ENCODE assay signal across 24 mouse cellular contexts in the genomic region with DNA sequence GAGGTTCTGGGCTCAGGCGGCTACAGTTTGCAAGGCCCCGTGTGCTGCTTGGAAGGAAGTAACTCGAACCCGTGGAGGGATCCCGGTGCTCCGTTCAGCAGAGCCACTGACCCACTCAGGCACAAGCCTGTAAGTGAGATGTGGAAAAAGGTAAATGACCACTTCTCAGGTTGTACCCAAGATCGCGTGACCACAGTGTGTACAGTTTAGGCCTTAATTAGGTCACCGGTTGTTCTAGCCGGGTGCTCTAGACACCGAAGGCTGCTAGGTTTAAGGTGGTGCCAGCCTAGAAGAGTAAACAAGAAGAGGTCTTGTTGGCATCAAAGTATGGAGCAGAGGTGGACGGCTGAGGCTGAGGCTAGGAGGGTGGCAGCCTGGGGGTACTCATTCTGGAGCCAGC. TPM values are rescaled to one million over a fixed set of nuclear protein-coding genes. Genes with fewer than 3 reads are reported as not detected.
A peak's percentile ranks its signal among the peaks of the same experiment; 100 is the strongest.
DNase-seq lines count a peak whose midpoint lies in the region; ATAC-seq lines count a peak whose summit lies in the region.
"Had no signal": no experiment of that assay in that cellular context is flagged by ENCODE, and none has a peak within 500 bp of the region (broad histone marks: within the 10 kb centered on the region; RNA-seq: fewer than 3 reads in every experiment).

No protein-coding gene starts in this region.

- H3K36me3 ChIP-seq in kidney, embryonic 14.5 days (ENCODE audit: control insufficient read depth, insufficient read depth, low read length) = no peaks in the 10 kb centered on the region
- no peaks in the 10 kb centered on the region for H3K36me3 ChIP-seq in kidney, embryonic 16.5 days (ENCODE audit: insufficient read depth, low read length)
- no peaks in the 10 kb centered on the region for H3K36me3 ChIP-seq in forebrain, embryonic 14.5 days (ENCODE audit: control insufficient read depth, insufficient read depth, low read length)
- H3K36me3 ChIP-seq in hindbrain, embryonic 13.5 days = no peaks in the 10 kb centered on the region
- H3K36me3 ChIP-seq: embryonic facial prominence, embryonic 12.5 days; embryonic facial prominence, embryonic 15.5 days; forebrain, embryonic 15.5 days; heart, embryonic 12.5 days; heart, embryonic 15.5 days; hindbrain, embryonic 10.5 days had no signal

- H3K4me3 ChIP-seq in kidney, embryonic 14.5 days (ENCODE audit: low read length) = no peak overlapping the region
- H3K4me3 ChIP-seq in kidney, embryonic 16.5 days (ENCODE audit: low read length) = no peak overlapping the region
- H3K4me3 ChIP-seq in forebrain, embryonic 14.5 days (ENCODE audit: low read depth, low read length) = no peak overlapping the region
- H3K4me3 ChIP-seq in hindbrain, embryonic 13.5 days = no peak overlapping the region
- H3K4me3 ChIP-seq: embryonic facial prominence, embryonic 12.5 days; embryonic facial prominence, embryonic 15.5 days; forebrain, embryonic 15.5 days; heart, embryonic 12.5 days; heart, embryonic 15.5 days; hindbrain, embryonic 10.5 days had no signal

- peak; percentile 76 for DNase-seq in kidney, adult 11 months
- peak; percentile 68 to 78 for DNase-seq in kidney, adult 8-10 months
- DNase-seq in kidney, postnatal 25 days = peak; percentile 65 to 80
- DNase-seq in forebrain, embryonic 14.5 days (ENCODE audit: low spot score) = no peak
- DNase-seq: adrenal gland, postnatal 10 days; adrenal gland, postnatal 36 days; cerebellum, adult 18-20 months; cerebellum, adult 9-10 months; cerebellum, postnatal 14 days; gastrocnemius, postnatal 25 days; heart, adult 18-20 months; heart, postnatal 10 days; heart, postnatal 36 days had no signal

- H3K4me2 ChIP-seq in kidney, embryonic 14.5 days (replicated peaks; ENCODE audit: low read depth, low read length) = no peak overlapping the region
- no peak overlapping the region for H3K4me2 ChIP-seq in kidney, embryonic 16.5 days (replicated peaks; ENCODE audit: low read depth, low read length)
- no peak overlapping the region for H3K4me2 ChIP-seq in forebrain, embryonic 14.5 days (ENCODE audit: low read length)
- no peak overlapping the region for H3K4me2 ChIP-seq in hindbrain, embryonic 13.5 days
- H3K4me2 ChIP-seq: embryonic facial prominence, embryonic 12.5 days; embryonic facial prominence, embryonic 15.5 days; forebrain, embryonic 15.5 days; heart, embryonic 12.5 days; heart, embryonic 15.5 days; hindbrain, embryonic 14.5 days had no signal

- H3K27me3 ChIP-seq in kidney, embryonic 14.5 days (ENCODE audit: control insufficient read depth, insufficient read depth, low read length) = no peaks in the 10 kb centered on the region
- no peaks in the 10 kb centered on the region for H3K27me3 ChIP-seq in kidney, embryonic 16.5 days (ENCODE audit: insufficient read depth, low read length)
- H3K27me3 ChIP-seq in forebrain, embryonic 14.5 days (replicated peaks; ENCODE audit: control insufficient read depth, insufficient read depth, low read length) = no peaks in the 10 kb centered on the region
- peaks cover 12% of the 10 kb centered on the region for H3K27me3 ChIP-seq in hindbrain, embryonic 13.5 days
- H3K27me3 ChIP-seq: embryonic facial prominence, embryonic 12.5 days; embryonic facial prominence, embryonic 15.5 days; forebrain, embryonic 15.5 days; heart, embryonic 12.5 days had no signal

- no peak overlapping the region for H3K27ac ChIP-seq in kidney, embryonic 14.5 days (ENCODE audit: low read depth, low read length)
- H3K27ac ChIP-seq in kidney, embryonic 16.5 days (ENCODE audit: low read length) = no peak overlapping the region
- H3K27ac ChIP-seq in forebrain, embryonic 14.5 days (ENCODE audit: low read depth, low read length) = no peak overlapping the region
- H3K27ac ChIP-seq in hindbrain, embryonic 13.5 days = no peak overlapping the region
- H3K27ac ChIP-seq: embryonic facial prominence, embryonic 12.5 days; embryonic facial prominence, embryonic 15.5 days; forebrain, embryonic 15.5 days; heart, embryonic 15.5 days; hindbrain, embryonic 10.5 days; hindbrain, embryonic 14.5 days had no signal

- H3K4me1 ChIP-seq in kidney, embryonic 14.5 days (ENCODE audit: control insufficient read depth, insufficient read depth, low read length) = peaks cover 16% of the 10 kb centered on the region
- H3K4me1 ChIP-seq in kidney, embryonic 16.5 days (ENCODE audit: insufficient read depth, low read length) = peaks cover 22% of the 10 kb centered on the region
- H3K4me1 ChIP-seq in forebrain, embryonic 14.5 days (ENCODE audit: control insufficient read depth, insufficient read depth, low read length) = peaks cover 2% of the 10 kb centered on the region; the same call in 1 of the 2 replicates
- H3K4me1 ChIP-seq in hindbrain, embryonic 13.5 days (replicated peaks) = peaks cover 24% of the 10 kb centered on the region

- WGBS in kidney, embryonic 14.5 days = 64% methylated on average over 12 of the region's 12 CpGs
- 51% methylated on average over 12 of the region's 12 CpGs for WGBS in kidney, embryonic 16.5 days
- whole genome bisulfite sequencing in forebrain, embryonic 14.5 days = 93% methylated on average over 12 of the region's 12 CpGs
- 94% methylated on average over 12 of the region's 12 CpGs for WGBS in hindbrain, embryonic 13.5 days

- no peak overlapping the region for H3K9ac ChIP-seq in kidney, embryonic 14.5 days (ENCODE audit: low read depth, low read length)
- H3K9ac ChIP-seq in kidney, embryonic 16.5 days (replicated peaks; ENCODE audit: low read length) = no peak overlapping the region
- no peak overlapping the region for H3K9ac ChIP-seq in forebrain, embryonic 14.5 days (ENCODE audit: low read length)
- no peak overlapping the region for H3K9ac ChIP-seq in hindbrain, embryonic 13.5 days
- H3K9ac ChIP-seq: embryonic facial prominence, embryonic 12.5 days; embryonic facial prominence, embryonic 15.5 days; forebrain, embryonic 15.5 days; heart, embryonic 12.5 days; heart, embryonic 15.5 days; hindbrain, embryonic 14.5 days had no signal

- H3K9me3 ChIP-seq in kidney, embryonic 14.5 days (ENCODE audit: control insufficient read depth, low read length) = no peaks in the 10 kb centered on the region
- H3K9me3 ChIP-seq in kidney, embryonic 16.5 days (ENCODE audit: low read length) = no peaks in the 10 kb centered on the region
- no peaks in the 10 kb centered on the region for H3K9me3 ChIP-seq in forebrain, embryonic 14.5 days (replicated peaks; ENCODE audit: control insufficient read depth, low read length)
- no peaks in the 10 kb centered on the region for H3K9me3 ChIP-seq in hindbrain, embryonic 13.5 days
- H3K9me3 ChIP-seq: embryonic facial prominence, embryonic 12.5 days; embryonic facial prominence, embryonic 15.5 days; forebrain, embryonic 15.5 days; heart, embryonic 12.5 days; heart, embryonic 15.5 days; hindbrain, embryonic 10.5 days had no signal

- ATAC-seq in kidney, embryonic 14.5 days (ENCODE audit: low FRiP score, low TSS enrichment) = no peak
- ATAC-seq in kidney, embryonic 16.5 days (ENCODE audit: low FRiP score, low TSS enrichment) = no peak
- ATAC-seq in forebrain, embryonic 14.5 days = no peak
- no peak for ATAC-seq in hindbrain, embryonic 13.5 days (ENCODE audit: low FRiP score)
- ATAC-seq: activated CD4-positive, CD25-positive, alpha-beta regulatory T cell, adult 4 months; forebrain, embryonic 15.5 days had no signal

RNA-seq across cellular contexts. Expression of a gene that starts 11.0 kb away (rescaled TPM):
- polyA plus RNA-seq in kidney, embryonic 14.5 days (2014; fragmentation: Nextera tagmentation; extraction: Ambion mirVana) = 2.6 and 3.6 TPM in 2 replicates
- 7.3 and 8.5 TPM in 2 replicates for polyA plus RNA-seq in kidney, embryonic 16.5 days (2015; fragmentation: Nextera tagmentation; extraction: Ambion mirVana)
- polyA plus RNA-seq in forebrain, embryonic 14.5 days (2014; fragmentation: Nextera tagmentation; extraction: Ambion mirVana) = 0.48 and 0.68 TPM in 2 replicates
- 1.3 and 1.5 TPM in 2 replicates for polyA plus RNA-seq in hindbrain, embryonic 13.5 days (2015; fragmentation: Nextera tagmentation; extraction: Ambion mirVana)
- polyA plus RNA-seq: activated CD4-positive, CD25-positive, alpha-beta regulatory T cell, adult 4 months had no signal

RNA-seq across cellular contexts. Expression of a gene that starts 51.6 kb away (rescaled TPM):
- 53.2 and 61.3 TPM in 2 replicates for polyA plus RNA-seq in kidney, embryonic 14.5 days (2014; fragmentation: Nextera tagmentation; extraction: Ambion mirVana)
- 59.2 and 68.3 TPM in 2 replicates for polyA plus RNA-seq in kidney, embryonic 16.5 days (2015; fragmentation: Nextera tagmentation; extraction: Ambion mirVana)
- polyA plus RNA-seq in forebrain, embryonic 14.5 days (2014; fragmentation: Nextera tagmentation; extraction: Ambion mirVana) = 50.0 and 53.6 TPM in 2 replicates
- 75.2 and 79.7 TPM in 2 replicates for polyA plus RNA-seq in hindbrain, embryonic 13.5 days (2015; fragmentation: Nextera tagmentation; extraction: Ambion mirVana)
